Mouse (Mus musculus) MEL (cell line): ENCODE measurements around the gene Phf3.
"Not testable (repeated sequence)": the region's sequence is repeated elsewhere in the genome, so short reads cannot be mapped to it uniquely, and the experiment has no call there.

ENCODE experiments used
- CTCF ChIP-seq, 3 experiments: IDR thresholded peaks in 2 of 3; conservative IDR thresholded peaks in 1 of 3; 2 replicates each; pipeline ENCODE4 v1.5.1; 2011 to 2012; ENCODE audit warnings: low read length in 3 of 3, low read depth in 2 of 3, mild to moderate bottlenecking in 2 of 3, improper control_type of control experiment in 1 of 3, inconsistent platforms in 1 of 3, mixed read lengths in 1 of 3, moderate library complexity in 1 of 3; ENCODE audit not compliant: control insufficient read depth in 1 of 3, insufficient read depth in 1 of 3, poor library complexity in 1 of 3, severe bottlenecking in 1 of 3
- E2F4 ChIP-seq: IDR thresholded peaks from 2 replicates; pipeline ENCODE4 v1.6.1; 2011; ENCODE audit warnings: low read depth, low read length, improper control_type of control experiment, borderline replicate concordance
- MAFK ChIP-seq: IDR thresholded peaks from 2 replicates; pipeline ENCODE4 v1.6.1; 2011; ENCODE audit warnings: low read depth, mild to moderate bottlenecking, low read length, improper control_type of control experiment, borderline replicate concordance
- ZKSCAN1 ChIP-seq: IDR thresholded peaks from 2 replicates; pipeline ENCODE4 v1.6.1; 2012; ENCODE audit warnings: low read depth, mild to moderate bottlenecking, inconsistent platforms, low read length, improper control_type of control experiment, moderate library complexity

DNA sequence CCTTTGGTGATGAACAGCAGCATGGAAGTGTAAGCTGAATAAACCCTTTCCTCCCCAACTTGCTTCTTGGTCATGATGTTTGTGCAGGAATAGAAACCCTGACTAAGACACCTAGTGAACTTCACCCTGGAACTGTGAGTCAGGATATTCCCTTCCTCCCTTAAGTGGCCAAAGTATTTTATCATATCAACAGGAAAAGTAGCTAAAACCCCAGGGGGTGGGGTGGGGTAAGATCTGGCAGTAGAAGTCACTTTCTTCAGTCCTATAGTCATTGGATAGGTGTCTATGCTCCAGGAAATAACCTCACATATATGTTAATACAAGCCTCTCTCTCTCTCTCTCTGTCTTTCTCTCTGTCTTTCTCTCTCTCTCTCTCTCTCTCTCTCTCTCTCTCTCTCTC lies 21.6 kb upstream of the Phf3 start:
- TF ChIP-seq CTCF (IDR thresholded peaks at IDR 0.05 in 2 of 3, conservative IDR thresholded peaks at IDR 0.05 in 1 of 3; ENCODE audit: control insufficient read depth in 1 of 3, insufficient read depth in 1 of 3, low read depth in 2 of 3, low read length in 3 of 3, poor library complexity in 1 of 3, severe bottlenecking in 1 of 3); E2F4; MAFK; ZKSCAN1: not testable (repeated sequence)
